Mouse (Mus musculus): ENCODE measurements around the gene Ddx47. TPM values are rescaled to one million over a fixed set of nuclear protein-coding genes. Genes with fewer than 3 reads are reported as not detected.

The Ddx47 gene
- polyA plus RNA-seq, 1 experiment from 2014 or later = 126 TPM

GRCm38 (mm10) chr6:135068221-135068620, 56.8 kb downstream of the Ddx47 start:
- Histone ChIP-seq H3K4me2 (no peak overlapping the region), H3K9me3 (no peaks in the 10 kb centered on the region), H3K4me1 (replicated peaks) (peaks cover 21% of the 10 kb centered on the region), H3K27ac (no peak overlapping the region), H3K27me3 (peaks cover 31% of the 10 kb centered on the region; the same call in 1 of the 2 replicates), H3K9ac (replicated peaks) (no peak overlapping the region), H3K4me3 (replicated peaks) (no peak overlapping the region), H3K36me3 (no peaks in the 10 kb centered on the region)
- no peak for ATAC-seq (ENCODE audit: insufficient number of reproducible peaks, insufficient read depth, low FRiP score, low TSS enrichment, low read depth)
- WGBS = 77% methylated on average over 4 of the region's 5 CpGs

DNA sequence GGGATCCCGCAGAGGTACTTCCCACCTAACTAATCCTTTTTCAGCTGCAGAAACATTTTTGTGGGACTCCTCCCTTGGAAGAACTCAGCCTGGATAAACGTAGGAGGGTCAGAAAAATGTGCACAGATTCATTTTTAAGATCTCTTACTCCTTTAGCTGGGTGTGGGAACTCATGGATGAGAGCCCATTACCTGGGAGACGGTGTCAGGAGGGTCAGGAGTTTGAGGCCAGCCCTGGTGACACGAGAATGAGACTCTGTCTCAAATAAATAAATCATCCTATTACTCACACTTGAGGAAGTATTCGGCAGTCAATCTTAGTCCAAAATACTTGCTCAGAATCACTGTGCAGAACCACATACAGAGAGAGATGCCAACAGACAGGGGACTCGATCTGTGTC, 58.4 kb downstream of the Ddx47 start:
- ATAC-seq (ENCODE audit: insufficient number of reproducible peaks, insufficient read depth, low FRiP score, low TSS enrichment, low read depth) = no peak
- 79% methylated on average over 6 of the region's 6 CpGs for WGBS
- no peak overlapping the region for H3K9ac ChIP-seq (replicated peaks)
- no peaks in the 10 kb centered on the region for H3K9me3 ChIP-seq
- no peak overlapping the region for H3K27ac ChIP-seq
- H3K4me3 ChIP-seq (replicated peaks) = no peak overlapping the region
- no peaks in the 10 kb centered on the region for H3K36me3 ChIP-seq
- no peak overlapping the region for H3K4me2 ChIP-seq
- peaks cover 21% of the 10 kb centered on the region for H3K4me1 ChIP-seq (replicated peaks)
- peaks cover 20% of the 10 kb centered on the region; the same call in 1 of the 2 replicates for H3K27me3 ChIP-seq

GRCm38 (mm10) chr6:135070347-135070746, 58.9 kb downstream of the Ddx47 start:
- WGBS = 85% methylated on average over 2 of the region's 2 CpGs
- ATAC-seq (ENCODE audit: insufficient number of reproducible peaks, insufficient read depth, low FRiP score, low TSS enrichment, low read depth) = no peak
- Histone ChIP-seq H3K27ac (no peak overlapping the region), H3K9me3 (no peaks in the 10 kb centered on the region), H3K36me3 (no peaks in the 10 kb centered on the region), H3K4me1 (replicated peaks) (peaks cover 16% of the 10 kb centered on the region), H3K27me3 (peaks cover 15% of the 10 kb centered on the region; the same call in 1 of the 2 replicates), H3K4me2 (no peak overlapping the region), H3K9ac (replicated peaks) (no peak overlapping the region), H3K4me3 (replicated peaks) (no peak overlapping the region)

Other genes starting within 250 kb of the Ddx47 start
- 14.3 and 14.8 TPM in 2 replicates for gene Dusp16, start 219.0 kb upstream of the Ddx47 start, polyA plus RNA-seq (2016; fragmentation: Nextera tagmentation; extraction: Ambion mirVana)
- 1.7 and 2.1 TPM in 2 replicates for gene Crebl2, start 181.5 kb upstream of the Ddx47 start, polyA plus RNA-seq (2016; fragmentation: Nextera tagmentation; extraction: Ambion mirVana)
- 8.3 and 8.6 TPM in 2 replicates for gene Gpr19, start 113.0 kb upstream of the Ddx47 start, polyA plus RNA-seq (2016; fragmentation: Nextera tagmentation; extraction: Ambion mirVana)
- gene Cdkn1b, start 91.2 kb upstream of the Ddx47 start, polyA plus RNA-seq (2016; fragmentation: Nextera tagmentation; extraction: Ambion mirVana) = 18.5 and 18.8 TPM in 2 replicates
- 4.5 and 5.2 TPM in 2 replicates for gene Apold1, start 29.9 kb upstream of the Ddx47 start, polyA plus RNA-seq (2016; fragmentation: Nextera tagmentation; extraction: Ambion mirVana)
- 1.5 and 1.6 TPM in 2 replicates for gene Gprc5a, start 54.0 kb downstream of the Ddx47 start, polyA plus RNA-seq (2016; fragmentation: Nextera tagmentation; extraction: Ambion mirVana)
- not detected in 2 replicates for gene Gprc5d, start 106.7 kb downstream of the Ddx47 start, polyA plus RNA-seq (2016; fragmentation: Nextera tagmentation; extraction: Ambion mirVana)
- gene Fam234b, start 186.4 kb downstream of the Ddx47 start, polyA plus RNA-seq (2016; fragmentation: Nextera tagmentation; extraction: Ambion mirVana) = 26.9 and 27.6 TPM in 2 replicates
- gene Hebp1, start 186.4 kb downstream of the Ddx47 start, polyA plus RNA-seq (2016; fragmentation: Nextera tagmentation; extraction: Ambion mirVana) = 5.1 and 8.4 TPM in 2 replicates
- gene Gsg1, start 242.7 kb downstream of the Ddx47 start, polyA plus RNA-seq (2016; fragmentation: Nextera tagmentation; extraction: Ambion mirVana) = 0.74 and 0.78 TPM in 2 replicates

Measured in limb, embryonic 12.5 days (tissue).